Mouse (Mus musculus) layer of hippocampus, adult 9-10 months (tissue): ENCODE results near the gene Ehd4.

Experiments used
- DNase-seq: peaks from one replicate; pipeline ENCODE4 v3.0.0; 2022; ENCODE audit warnings: low spot score

Ehd4 gene

GRCm38 (mm10) chr2:120069466-120069990, 84.9 kb downstream of the Ehd4 start:
- peak; percentile 52 for DNase-seq

GRCm38 (mm10) chr2:120068555-120069465, 85.6 kb downstream of the Ehd4 start:
- DNase-seq: no peak

- no peak for DNase-seq
These were observed 88.2 kb downstream of the Ehd4 start for GRCm38 (mm10) chr2:120066224-120066623.

- no peak for DNase-seq
These were observed 89.2 kb downstream of the Ehd4 start for GRCm38 (mm10) chr2:120065243-120065642.

GRCm38 (mm10) chr2:120064639-120065038, 89.8 kb downstream of the Ehd4 start:
- DNase-seq: no peak

- DNase-seq: no peak
These were observed 92.2 kb downstream of the Ehd4 start for GRCm38 (mm10) chr2:120062248-120062647.

GRCm38 (mm10) chr2:120060651-120061050, 93.8 kb downstream of the Ehd4 start:
- DNase-seq: no peak

- no peak for DNase-seq
These were observed 94.2 kb downstream of the Ehd4 start for GRCm38 (mm10) chr2:120060190-120060589.

- DNase-seq: no peak
These were observed 94.9 kb downstream of the Ehd4 start for GRCm38 (mm10) chr2:120059466-120059865.

- no peak for DNase-seq
These were observed 95.6 kb downstream of the Ehd4 start for GRCm38 (mm10) chr2:120058818-120059217.

- DNase-seq: no peak
These were observed 98.5 kb downstream of the Ehd4 start for GRCm38 (mm10) chr2:120055923-120056322.

GRCm38 (mm10) chr2:120054771-120055552, 99.4 kb downstream of the Ehd4 start:
- DNase-seq: no peak

GRCm38 (mm10) chr2:120051405-120051804, 103.0 kb downstream of the Ehd4 start:
- DNase-seq: no peak

- no peak for DNase-seq
These were observed 104.7 kb downstream of the Ehd4 start for GRCm38 (mm10) chr2:120049632-120050274.

GRCm38 (mm10) chr2:120048173-120048572, 106.2 kb downstream of the Ehd4 start:
- DNase-seq: no peak

GRCm38 (mm10) chr2:120046486-120047310, 107.7 kb downstream of the Ehd4 start:
- no peak for DNase-seq

- DNase-seq: no peak
These were observed 109.7 kb downstream of the Ehd4 start for GRCm38 (mm10) chr2:120044676-120045075.

GRCm38 (mm10) chr2:120044101-120044603, 110.3 kb downstream of the Ehd4 start:
- no peak for DNase-seq

GRCm38 (mm10) chr2:120040991-120041390, 113.4 kb downstream of the Ehd4 start:
- no peak for DNase-seq
